Mouse (Mus musculus) embryo, embryonic 11.5 days (tissue): ENCODE measurements around the gene Ank3.

Source experiments
- DNase-seq: peaks from one replicate; pipeline ENCODE4 v3.0.0-alpha.2; 2012; ENCODE audit warnings: low read depth, low spot score

The Ank3 gene

DNA sequence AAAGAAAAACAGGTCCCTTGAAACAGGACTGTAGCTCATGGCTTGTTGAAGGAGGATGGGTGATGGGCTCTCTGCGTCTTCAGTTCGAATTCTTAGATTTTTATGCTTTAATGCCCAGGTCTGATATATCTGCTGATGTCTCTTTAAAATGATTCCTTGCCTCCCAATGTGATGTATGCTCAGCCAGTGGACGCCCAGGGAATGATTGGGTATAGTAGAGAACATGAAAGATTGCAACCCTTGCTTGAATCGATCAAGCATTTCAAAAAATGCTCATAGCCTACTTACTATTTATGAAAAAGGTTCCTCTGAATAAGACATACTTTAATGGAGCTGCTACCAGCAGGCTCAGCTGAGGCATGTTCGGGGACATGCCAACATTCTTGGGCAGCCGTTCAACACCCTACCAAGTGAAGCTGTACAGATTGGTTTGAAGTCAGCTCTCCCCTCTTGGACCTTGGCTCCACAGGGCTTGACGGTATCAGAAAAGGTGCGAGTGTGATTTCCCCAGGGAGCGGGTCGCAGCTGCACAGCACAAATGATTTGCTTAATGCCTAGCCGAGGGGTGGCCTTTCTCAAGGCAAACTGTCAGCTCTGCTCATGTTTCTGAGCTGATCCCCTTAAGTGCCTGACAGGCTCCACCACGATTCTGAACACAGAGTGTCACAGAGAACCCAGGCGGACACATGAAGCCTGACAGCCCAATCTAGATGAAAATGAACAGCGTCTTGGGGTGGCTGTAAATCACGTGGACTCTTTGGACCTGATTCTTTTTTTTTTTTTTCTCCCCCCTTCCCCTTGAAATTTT lies 136.8 kb downstream of the Ank3 start:
- peak; percentile 37 for DNase-seq

- DNase-seq: no peak
Observed at GRCm38 (mm10) chr10:69535931-69536200, 137.3 kb downstream of the Ank3 start.

DNA sequence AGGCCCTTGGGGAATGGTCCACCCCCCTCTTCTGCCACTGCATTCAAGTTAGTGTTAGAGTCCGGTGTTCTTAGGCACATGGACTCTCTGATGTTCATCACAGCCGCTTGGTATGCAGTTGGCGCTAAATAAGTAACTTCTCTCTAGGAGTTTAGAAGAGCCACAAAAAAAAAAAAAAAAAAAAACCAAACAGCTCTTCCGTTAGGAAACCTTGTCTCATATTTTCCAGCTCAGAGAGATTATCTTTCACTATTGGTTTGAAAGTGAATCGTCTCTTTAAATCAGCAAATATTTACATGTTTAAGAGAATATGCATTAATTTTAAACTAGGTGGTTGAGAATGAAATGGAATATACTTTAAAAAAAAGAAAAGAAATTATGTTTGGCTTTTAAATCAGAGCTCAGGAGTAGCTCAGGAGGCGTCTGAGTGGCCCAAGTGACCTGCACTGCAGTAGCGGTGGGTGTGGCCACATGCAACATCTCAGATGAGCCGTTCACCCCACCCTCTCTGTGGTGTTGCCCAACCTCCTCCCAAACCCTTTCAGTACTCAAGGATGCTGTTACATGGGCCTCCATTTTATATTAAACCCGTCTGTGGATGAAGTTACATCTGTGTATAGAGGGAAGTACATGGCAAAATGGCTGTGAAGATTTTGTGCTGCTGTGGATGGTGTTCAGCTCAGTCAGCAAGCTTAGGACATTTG lies 138.0 kb downstream of the Ank3 start:
- no peak for DNase-seq

GRCm38 (mm10) chr10:69538236-69538635 lies 139.7 kb downstream of the Ank3 start:
- DNase-seq: no peak

DNA sequence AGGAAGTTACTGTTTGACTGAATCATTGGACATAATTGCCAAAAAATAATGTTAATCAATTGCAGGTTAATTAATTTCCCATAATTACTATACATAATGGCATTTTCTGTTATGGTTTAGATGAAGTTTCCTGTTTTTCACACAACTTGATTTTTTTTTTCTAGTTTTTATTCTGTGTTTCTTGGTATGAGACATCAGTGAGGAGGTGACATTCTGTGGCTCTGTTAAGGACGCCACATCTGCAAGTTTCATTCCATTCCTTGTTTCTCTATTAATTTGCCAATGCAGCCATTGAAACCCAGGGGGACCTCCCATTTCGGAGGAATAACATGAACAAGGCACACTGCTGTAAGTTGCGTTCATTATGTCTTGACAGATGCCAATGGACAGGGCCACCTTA lies 143.9 kb downstream of the Ank3 start:
- no peak for DNase-seq

- DNase-seq: no peak
Observed at GRCm38 (mm10) chr10:69543876-69544620, 145.5 kb downstream of the Ank3 start.

DNA sequence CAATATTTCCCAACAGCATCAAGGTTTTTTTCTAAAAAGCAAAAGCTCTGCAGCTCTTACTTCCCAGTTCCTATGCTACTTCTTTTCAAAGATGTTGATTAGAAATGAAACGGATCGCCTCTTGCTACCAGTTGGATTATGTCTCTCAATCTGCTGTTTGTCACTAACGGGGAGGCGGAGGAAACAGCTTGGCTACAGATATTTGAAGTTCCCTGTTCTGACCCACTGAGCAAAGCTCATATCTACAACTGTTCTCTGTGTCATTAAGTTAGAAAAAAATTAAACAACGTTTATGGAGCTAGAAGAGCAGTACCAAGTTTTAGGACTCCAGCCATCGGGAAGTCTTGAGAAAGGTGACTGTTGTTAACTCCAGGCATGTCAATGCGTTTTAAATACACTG lies 146.1 kb downstream of the Ank3 start:
- DNase-seq: no peak

DNA sequence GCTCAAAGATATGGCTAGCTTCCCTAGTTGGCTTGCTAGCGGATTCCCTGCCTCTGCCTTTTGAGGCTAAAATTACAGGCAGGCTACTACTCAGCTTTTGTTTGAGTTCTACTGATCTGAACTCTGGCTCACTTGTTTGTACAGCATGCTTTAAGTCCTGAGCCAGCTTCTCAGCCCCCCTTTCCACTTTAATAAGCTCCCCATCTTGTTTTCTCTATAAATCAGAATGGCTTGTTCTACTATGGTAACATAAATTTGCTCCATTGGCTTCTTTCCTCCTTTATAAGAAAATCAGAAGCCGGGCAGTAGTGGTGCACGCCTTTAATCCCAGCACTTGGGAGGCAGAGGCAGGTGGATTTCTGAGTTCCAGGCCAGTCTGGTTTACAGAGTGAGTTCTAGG lies 147.4 kb downstream of the Ank3 start:
- DNase-seq: no peak

GRCm38 (mm10) chr10:69546643-69547042 lies 148.1 kb downstream of the Ank3 start:
- DNase-seq: no peak

DNA sequence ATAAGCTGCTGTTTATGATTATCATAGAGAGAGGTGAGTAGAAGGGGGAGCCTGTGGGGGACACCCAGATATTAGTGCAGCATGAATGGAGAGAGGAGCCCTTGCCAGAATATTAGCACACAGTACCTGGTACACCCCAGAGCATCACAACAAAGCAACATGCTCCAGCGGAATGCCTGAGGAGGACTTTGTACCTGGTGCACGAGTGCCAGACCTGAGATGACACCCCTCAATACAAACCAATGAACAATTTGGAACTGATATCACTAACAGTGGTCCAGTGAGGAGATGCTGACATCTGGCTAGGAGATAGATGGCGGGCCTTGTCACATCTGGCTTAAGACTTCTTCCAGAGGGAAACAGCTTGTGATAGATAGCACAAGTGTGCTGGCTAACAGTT lies 150.2 kb downstream of the Ank3 start:
- no peak for DNase-seq

GRCm38 (mm10) chr10:69549221-69549620 lies 150.6 kb downstream of the Ank3 start:
- DNase-seq: no peak

DNA sequence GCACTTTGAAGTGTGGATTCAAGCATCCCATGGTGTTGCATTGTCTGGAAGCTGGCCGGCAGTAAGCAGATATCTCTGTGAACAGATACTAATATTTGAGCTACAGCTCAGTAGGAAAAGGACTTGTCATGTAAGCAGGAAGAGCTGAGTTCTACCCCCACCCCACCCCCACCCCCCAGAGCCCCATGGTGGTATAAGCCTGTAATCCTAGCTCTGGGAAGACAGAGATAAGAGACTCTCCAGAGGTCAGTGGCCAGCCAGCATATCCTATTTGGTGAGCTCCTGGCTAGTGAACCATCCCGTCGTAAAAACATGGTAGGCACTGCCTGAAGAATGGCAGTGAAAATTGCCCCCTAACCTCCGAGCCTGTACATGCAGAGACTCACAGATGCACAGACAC lies 152.3 kb downstream of the Ank3 start:
- DNase-seq: no peak

DNA sequence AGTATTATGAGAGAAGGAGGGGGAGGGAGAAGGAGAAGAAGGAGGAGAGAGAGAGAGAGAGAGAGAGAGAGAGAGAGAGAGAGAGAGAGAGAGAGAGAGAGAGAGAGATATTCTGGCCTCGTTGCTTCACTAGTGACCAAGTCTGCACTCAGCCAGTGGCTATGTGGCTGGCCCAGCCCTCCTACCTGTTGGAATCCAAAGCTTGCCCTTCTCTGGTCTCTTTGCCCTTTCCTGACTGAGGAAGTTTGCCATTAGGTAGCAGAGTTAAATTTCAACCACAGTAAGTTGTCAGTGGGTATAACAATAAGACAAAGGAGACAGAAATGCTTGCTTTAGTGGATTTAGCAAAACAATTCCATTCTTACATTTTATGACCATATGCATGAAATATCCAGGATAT lies 154.5 kb downstream of the Ank3 start:
- DNase-seq: no peak

GRCm38 (mm10) chr10:69555592-69555991 lies 157.0 kb downstream of the Ank3 start:
- DNase-seq: no peak

DNA sequence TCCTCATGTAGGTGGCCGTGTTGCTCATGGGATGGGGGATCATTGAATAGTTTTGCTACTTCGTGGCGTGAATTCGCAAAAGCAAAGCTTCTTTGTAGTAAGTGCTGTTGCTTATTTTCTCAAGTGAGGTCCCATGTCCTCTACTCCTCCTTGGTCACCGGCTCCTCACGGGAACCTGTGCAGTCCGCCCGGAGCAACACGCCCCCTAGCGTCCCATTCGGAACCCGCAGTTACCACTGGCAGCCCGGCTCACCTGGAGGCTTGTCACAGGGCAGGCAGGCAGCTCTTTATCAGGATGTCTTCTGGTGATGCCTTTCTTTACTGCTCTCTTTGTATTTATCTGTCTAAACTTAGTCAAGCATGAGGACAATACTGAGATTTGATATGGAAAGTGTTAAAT lies 157.7 kb downstream of the Ank3 start:
- no peak for DNase-seq

DNA sequence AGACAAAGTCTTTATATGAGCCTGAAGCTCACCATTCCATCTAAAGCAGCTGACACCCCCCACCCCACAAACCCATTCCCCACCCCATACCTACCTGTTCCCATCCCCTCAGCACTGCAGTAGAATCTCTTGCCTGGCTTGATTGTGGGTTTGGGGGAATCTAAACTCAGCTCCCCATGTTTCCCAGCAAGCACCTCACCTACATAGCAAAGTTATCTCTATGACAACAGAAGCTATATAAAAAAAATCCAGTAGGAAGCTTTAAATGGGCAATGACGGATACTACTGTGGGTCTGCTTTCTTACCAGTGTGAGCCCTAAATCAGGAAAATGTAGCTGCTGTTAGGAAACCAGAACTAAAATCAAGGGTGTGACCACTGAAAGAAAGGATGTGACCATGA lies 161.7 kb downstream of the Ank3 start:
- no peak for DNase-seq

GRCm38 (mm10) chr10:69562931-69563330 lies 164.4 kb downstream of the Ank3 start:
- no peak for DNase-seq

GRCm38 (mm10) chr10:69565052-69565451 lies 166.5 kb downstream of the Ank3 start:
- no peak for DNase-seq

GRCm38 (mm10) chr10:69568976-69569375 lies 170.4 kb downstream of the Ank3 start:
- no peak for DNase-seq

DNA sequence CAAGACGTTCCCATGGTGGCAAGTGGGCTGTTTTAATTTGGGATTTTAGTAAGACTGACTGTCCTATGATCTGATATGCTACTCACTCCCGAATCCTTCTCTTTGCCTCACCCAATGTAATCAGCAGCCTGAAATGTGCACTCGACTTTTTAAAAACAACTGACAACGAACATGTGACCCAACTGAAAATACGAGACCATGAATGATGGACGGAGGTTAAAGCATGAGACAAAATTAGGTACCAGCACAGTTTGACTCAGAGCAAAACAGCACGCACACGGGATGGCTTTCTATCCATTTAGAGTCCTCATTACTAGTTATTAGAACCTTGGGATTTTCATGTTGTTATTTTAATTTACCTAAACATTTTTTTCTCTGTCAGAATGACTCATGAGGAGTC lies 171.2 kb downstream of the Ank3 start:
- DNase-seq: no peak

GRCm38 (mm10) chr10:69570466-69571288 lies 172.1 kb downstream of the Ank3 start:
- DNase-seq: no peak

DNA sequence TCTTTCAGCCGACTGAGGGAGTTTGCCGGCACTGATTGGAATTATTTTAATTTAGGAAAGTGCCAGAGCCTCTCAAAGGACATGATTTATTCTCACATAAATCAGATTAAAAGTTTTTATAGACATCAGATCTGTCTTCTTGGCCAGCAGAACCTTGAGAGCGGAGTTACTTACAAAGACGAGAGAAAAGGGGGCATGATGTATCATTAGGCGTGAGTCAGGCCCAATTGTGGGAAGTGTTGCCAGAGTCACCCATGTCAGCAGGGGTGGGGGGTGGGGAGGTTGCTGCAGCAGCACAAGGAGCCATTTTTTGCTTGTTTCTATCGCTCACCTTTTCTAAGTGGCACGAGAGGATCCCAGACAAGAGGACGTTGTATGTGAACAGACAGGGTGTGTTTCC lies 172.8 kb downstream of the Ank3 start:
- DNase-seq: no peak
